In the genomic region with DNA sequence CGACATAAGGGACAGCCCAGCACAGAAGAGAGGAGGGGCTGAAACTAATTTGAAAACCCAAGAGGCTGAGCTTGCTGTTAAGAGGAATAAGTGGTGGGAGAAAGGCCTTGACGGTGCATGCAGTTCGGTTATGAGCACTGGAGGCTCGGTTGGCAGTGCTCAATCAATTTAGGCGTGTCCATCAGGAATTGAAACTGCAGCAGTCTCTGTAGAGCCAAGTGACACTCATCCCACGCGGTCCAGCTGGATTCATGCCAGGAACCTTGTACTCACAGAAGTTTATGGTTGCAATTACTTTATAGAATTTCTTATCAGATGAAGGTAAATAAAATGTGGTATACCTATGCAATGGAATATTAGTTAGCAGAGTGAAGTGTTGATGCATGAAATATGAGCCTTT, we compare ENCODE assay signal across 18 mouse cellular contexts. TPM values are rescaled to one million over a fixed set of nuclear protein-coding genes. Genes with fewer than 3 reads are reported as not detected.
A peak's percentile ranks its signal among the peaks of the same experiment; 100 is the strongest.
DNase-seq lines count a peak whose midpoint lies in the region; ATAC-seq and TF ChIP-seq lines count a peak whose summit lies in the region.
"Had no signal": no experiment of that assay in that cellular context is flagged by ENCODE, and none has a peak within 500 bp of the region (broad histone marks: within the 10 kb centered on the region; RNA-seq: fewer than 3 reads in every experiment).

No protein-coding gene starts in this region.

- DNase-seq in gastrocnemius, adult 2 months = peak; percentile 38
- no peak for DNase-seq in gastrocnemius, adult 18-20 months (ENCODE audit: low spot score)
- DNase-seq in lung, postnatal 14 days = peak; percentile 20
- no peak for DNase-seq in lung, adult 18-20 months
- peak; percentile 46 for DNase-seq in adrenal gland, postnatal 25 days
- DNase-seq in embryo, embryonic 10.5 days (ENCODE audit: low spot score) = no peak
- DNase-seq: cerebellum, adult 18-20 months; gastrocnemius, postnatal 36 days; heart, postnatal 10 days; kidney, adult 8-10 months; liver; thymus, adult 18-20 months had no signal

- 53% methylated on average over 7 of the region's 7 CpGs for WGBS in intestine, embryonic 15.5 days

- H3K4me3 ChIP-seq in gastrocnemius, adult 2 months = no peak overlapping the region
- H3K4me3 ChIP-seq in intestine, embryonic 15.5 days (replicated peaks) = no peak overlapping the region
- H3K4me3 ChIP-seq: forebrain, embryonic 10.5 days; heart, embryonic 10.5 days; hindbrain, embryonic 13.5 days; megakaryocyte, embryonic 14.5 days had no signal

- H3K27ac ChIP-seq in gastrocnemius, adult 2 months = no peak overlapping the region
- no peak overlapping the region for H3K27ac ChIP-seq in intestine, embryonic 15.5 days
- H3K27ac ChIP-seq: forebrain, embryonic 10.5 days; heart, embryonic 10.5 days had no signal

- intact Hi-C loops in gastrocnemius, adult 2 months (cut with DNase I) = no loop called here

- H3K36me3 ChIP-seq in intestine, embryonic 15.5 days = no peaks in the 10 kb centered on the region
- H3K36me3 ChIP-seq: forebrain, embryonic 10.5 days; heart, embryonic 10.5 days; hindbrain, embryonic 13.5 days had no signal

- H3K4me1 ChIP-seq in intestine, embryonic 15.5 days (replicated peaks) = no peaks in the 10 kb centered on the region

- ATAC-seq in intestine, embryonic 15.5 days = peak; percentile 86

- TF ChIP-seq CTCF in gastrocnemius, adult 2 months (IDR thresholded peaks at IDR 0.05) = no peak

- no peak overlapping the region for H3K9ac ChIP-seq in intestine, embryonic 15.5 days
- H3K9ac ChIP-seq: hindbrain, embryonic 13.5 days had no signal

- H3K9me3 ChIP-seq in intestine, embryonic 15.5 days = no peaks in the 10 kb centered on the region
- H3K9me3 ChIP-seq: forebrain, embryonic 10.5 days; heart, embryonic 10.5 days; hindbrain, embryonic 13.5 days had no signal

- no peaks in the 10 kb centered on the region for H3K27me3 ChIP-seq in intestine, embryonic 15.5 days (replicated peaks)
- H3K27me3 ChIP-seq: hindbrain, embryonic 13.5 days had no signal

- H3K4me2 ChIP-seq in intestine, embryonic 15.5 days (replicated peaks) = no peak overlapping the region
- H3K4me2 ChIP-seq: hindbrain, embryonic 13.5 days had no signal

RNA-seq across cellular contexts. Expression of gene Grik4, which starts 14.1 kb away (rescaled TPM):
- total RNA-seq in gastrocnemius, adult 2 months (2021) = under 1 TPM in 1 of 2 experiments, not detected in 1; 0.22 TPM
- under 1 TPM in 1 of 2 experiments, not detected in 1; 0.12 TPM for total RNA-seq in gastrocnemius, adult 18-20 months (2021)
- 2.0 and 2.1 TPM in 2 replicates for total RNA-seq in adrenal gland, postnatal 25 days (2021)
- 1.7 and 1.8 TPM in 2 replicates for polyA plus RNA-seq in intestine, embryonic 15.5 days (2015; fragmentation: Nextera tagmentation; extraction: Ambion mirVana)
- total RNA-seq: common myeloid progenitor, adult 5-6 weeks had no signal

Comparison
In these comparisons a context has a peak if more than half of its experiments do, and no peak if none do; other contexts are left out.
1. DNase-seq: peak in gastrocnemius, adult 2 months (single experiment), lung, postnatal 14 days (single experiment) and adrenal gland, postnatal 25 days (single experiment); none in gastrocnemius, adult 18-20 months (single experiment), lung, adult 18-20 months (0 of 2) and embryo, embryonic 10.5 days (single experiment).